Mouse (Mus musculus): Measurements from ENCODE around the gene Foxn3.

Gene Foxn3

GRCm38 (mm10) chr12:99187671-99188070 is 375.7 kb downstream of the Foxn3 start:
- DNase-seq (ENCODE audit: low read depth, low spot score) = no peak

GRCm38 (mm10) chr12:99186239-99186638 is 377.1 kb downstream of the Foxn3 start:
- no peak for DNase-seq (ENCODE audit: low read depth, low spot score)

- no peak for DNase-seq (ENCODE audit: low read depth, low spot score)
Observed at GRCm38 (mm10) chr12:99183261-99183792, 380.1 kb downstream of the Foxn3 start.

GRCm38 (mm10) chr12:99182338-99182737 is 381.0 kb downstream of the Foxn3 start:
- DNase-seq (ENCODE audit: low read depth, low spot score) = no peak

- DNase-seq (ENCODE audit: low read depth, low spot score) = no peak
Observed at GRCm38 (mm10) chr12:99180234-99180824, 383.1 kb downstream of the Foxn3 start.

GRCm38 (mm10) chr12:99174979-99175621 is 388.3 kb downstream of the Foxn3 start:
- no peak for DNase-seq (ENCODE audit: low read depth, low spot score)

- no peak for DNase-seq (ENCODE audit: low read depth, low spot score)
Observed at GRCm38 (mm10) chr12:99172170-99172569, 391.2 kb downstream of the Foxn3 start.

GRCm38 (mm10) chr12:99169925-99170324 is 393.5 kb downstream of the Foxn3 start:
- no peak for DNase-seq (ENCODE audit: low read depth, low spot score)

GRCm38 (mm10) chr12:99166091-99166490 is 397.3 kb downstream of the Foxn3 start:
- no peak for DNase-seq (ENCODE audit: low read depth, low spot score)

GRCm38 (mm10) chr12:99163342-99163682 is 400.1 kb downstream of the Foxn3 start:
- DNase-seq (ENCODE audit: low read depth, low spot score) = peak; percentile 31

GRCm38 (mm10) chr12:99162639-99163341 is 400.6 kb downstream of the Foxn3 start:
- no peak for DNase-seq (ENCODE audit: low read depth, low spot score)

- DNase-seq (ENCODE audit: low read depth, low spot score) = peak; percentile 22
Observed at GRCm38 (mm10) chr12:99162188-99162587, 401.2 kb downstream of the Foxn3 start.

- no peak for DNase-seq (ENCODE audit: low read depth, low spot score)
Observed at GRCm38 (mm10) chr12:99160061-99160460, 403.3 kb downstream of the Foxn3 start.

GRCm38 (mm10) chr12:99155904-99156303 is 407.5 kb downstream of the Foxn3 start:
- no peak for DNase-seq (ENCODE audit: low read depth, low spot score)

- DNase-seq (ENCODE audit: low read depth, low spot score) = no peak
Observed at GRCm38 (mm10) chr12:99154230-99154629, 409.2 kb downstream of the Foxn3 start.

- peak; percentile 81 for DNase-seq (ENCODE audit: low read depth, low spot score)
Observed at GRCm38 (mm10) chr12:99153664-99154063, 409.7 kb downstream of the Foxn3 start.

GRCm38 (mm10) chr12:99150126-99150525 is 413.3 kb downstream of the Foxn3 start:
- peak; percentile 53 for DNase-seq (ENCODE audit: low read depth, low spot score)

GRCm38 (mm10) chr12:99149193-99149592 is 414.2 kb downstream of the Foxn3 start:
- no peak for DNase-seq (ENCODE audit: low read depth, low spot score)
